Mouse (Mus musculus) megakaryocyte-erythroid progenitor cell, adult 5-6 weeks (primary cell): ENCODE data around the gene Olfr374. TPM values are rescaled to one million over a fixed set of nuclear protein-coding genes. Genes with fewer than 3 reads are reported as not detected.

Source experiments
- ATAC-seq: replicated peaks from 2 replicates; pipeline ENCODE4 v1.8.0; 2016; ENCODE audit warnings: mild to moderate bottlenecking, inconsistent platforms; ENCODE audit not compliant: severe bottlenecking, poor library complexity, low FRiP score, low TSS enrichment
- total RNA-seq, 2 experiments: library from RNA; stranded (forward) in 1 of 2; stranded (reverse) in 1 of 2; fragments of 200-1000, 215-1000 nt in 1 of 2; fragments of >200 nt in 1 of 2; fragmentation: Nextera tagmentation in 1 of 2; gene quantifications; 2 replicates each; pipeline ENCODE4 v1.2.3; 2014 to 2017

Gene Olfr374
- total RNA-seq, 2 experiments from 2014 or later, result not detected

- ATAC-seq, result peak; percentile 95
These were observed 54.2 kb downstream of the Olfr374 start, which contains the start of gene Rab8a for GRCm38 (mm10) chr8:72160707-72161697. Rab8a (plus strand) TSS chr8:72161200.

- ATAC-seq, result no peak
These were observed 56.0 kb downstream of the Olfr374 start for GRCm38 (mm10) chr8:72162821-72163220.

Other genes starting within 250 kb of the Olfr374 start
- gene Zfp709, start 225.0 kb upstream of the Olfr374 start, total RNA-seq (2014; fragmentation: Nextera tagmentation), result 4.0 and 5.3 TPM in 2 replicates
- 3.5 and 11.3 TPM in 2 replicates for gene Zfp709, start 225.0 kb upstream of the Olfr374 start, total RNA-seq (2017)
- gene Zfp882, start 198.4 kb upstream of the Olfr374 start, total RNA-seq (2014; fragmentation: Nextera tagmentation), result 4.0 and 6.3 TPM in 2 replicates
- 3.3 and 7.9 TPM in 2 replicates for gene Zfp882, start 198.4 kb upstream of the Olfr374 start, total RNA-seq (2017)
- 19.8 and 21.9 TPM in 2 replicates for gene Zfp617, start 198.4 kb upstream of the Olfr374 start, total RNA-seq (2014; fragmentation: Nextera tagmentation)
- gene Zfp617, start 198.4 kb upstream of the Olfr374 start, total RNA-seq (2017), result 14.2 and 14.7 TPM in 2 replicates
- gene Zfp961, start 156.0 kb upstream of the Olfr374 start, total RNA-seq (2014; fragmentation: Nextera tagmentation), result 36.1 and 51.7 TPM in 2 replicates
- 31.0 and 33.9 TPM in 2 replicates for gene Zfp961, start 156.0 kb upstream of the Olfr374 start, total RNA-seq (2017)
- 5.0 TPM in 1 of 2 replicates, not detected in the other for gene Cyp4f18, start 97.4 kb upstream of the Olfr374 start, total RNA-seq (2014; fragmentation: Nextera tagmentation)
- gene Cyp4f18, start 97.4 kb upstream of the Olfr374 start, total RNA-seq (2017), result not detected in 2 replicates
- not detected in 2 replicates for gene Olfr372, start 65.8 kb upstream of the Olfr374 start, total RNA-seq (2014; fragmentation: Nextera tagmentation)
- gene Olfr372, start 65.8 kb upstream of the Olfr374 start, total RNA-seq (2017), result not detected in 2 replicates
- gene Olfr373, start 23.9 kb upstream of the Olfr374 start, total RNA-seq (2014; fragmentation: Nextera tagmentation), result not detected in 2 replicates
- not detected in 2 replicates for gene Olfr373, start 23.9 kb upstream of the Olfr374 start, total RNA-seq (2017)
- 10.4 and 13.4 TPM in 2 replicates for gene Tpm4, start 27.9 kb downstream of the Olfr374 start, total RNA-seq (2014; fragmentation: Nextera tagmentation)
- 5.9 and 15.5 TPM in 2 replicates for gene Tpm4, start 27.9 kb downstream of the Olfr374 start, total RNA-seq (2017)
- gene Rab8a, start 54.2 kb downstream of the Olfr374 start, total RNA-seq (2014; fragmentation: Nextera tagmentation), result 23.8 and 49.8 TPM in 2 replicates
- gene Rab8a, start 54.2 kb downstream of the Olfr374 start, total RNA-seq (2017), result 298 and 374 TPM in 2 replicates
- 15.0 and 18.8 TPM in 2 replicates for gene Hsh2d, start 82.6 kb downstream of the Olfr374 start, total RNA-seq (2014; fragmentation: Nextera tagmentation)
- gene Hsh2d, start 82.6 kb downstream of the Olfr374 start, total RNA-seq (2017), result 0.89 and 4.6 TPM in 2 replicates
- gene Cib3, start 105.8 kb downstream of the Olfr374 start, total RNA-seq (2014; fragmentation: Nextera tagmentation), result not detected in 2 replicates
- gene Cib3, start 105.8 kb downstream of the Olfr374 start, total RNA-seq (2017), result not detected in 2 replicates
- not detected in 2 replicates for gene Gm11034, start 106.6 kb downstream of the Olfr374 start, total RNA-seq (2014; fragmentation: Nextera tagmentation)
- gene Gm11034, start 106.6 kb downstream of the Olfr374 start, total RNA-seq (2017), result not detected in 2 replicates
- 42.0 and 49.1 TPM in 2 replicates for gene Fam32a, start 112.7 kb downstream of the Olfr374 start, total RNA-seq (2014; fragmentation: Nextera tagmentation)
- 47.2 and 58.1 TPM in 2 replicates for gene Fam32a, start 112.7 kb downstream of the Olfr374 start, total RNA-seq (2017)
- gene Ap1m1, start 133.0 kb downstream of the Olfr374 start, total RNA-seq (2014; fragmentation: Nextera tagmentation), result 110 and 155 TPM in 2 replicates
- gene Ap1m1, start 133.0 kb downstream of the Olfr374 start, total RNA-seq (2017), result 63.6 and 64.8 TPM in 2 replicates
- 6.8 and 12.5 TPM in 2 replicates for gene Gm10282, start 198.2 kb downstream of the Olfr374 start, total RNA-seq (2014; fragmentation: Nextera tagmentation)
- 7.4 and 11.2 TPM in 2 replicates for gene Gm10282, start 198.2 kb downstream of the Olfr374 start, total RNA-seq (2017)
- 4.0 and 4.4 TPM in 2 replicates for gene Klf2, start 212.0 kb downstream of the Olfr374 start, total RNA-seq (2014; fragmentation: Nextera tagmentation)
- 2.3 and 5.1 TPM in 2 replicates for gene Klf2, start 212.0 kb downstream of the Olfr374 start, total RNA-seq (2017)